Mouse (Mus musculus) left cerebral cortex, postnatal 14 days (tissue): ENCODE data around the gene Cypt15. TPM values are rescaled to one million over a fixed set of nuclear protein-coding genes. Genes with fewer than 3 reads are reported as not detected.
A peak's percentile ranks its signal among the peaks of the same experiment; 100 is the strongest.
"Not testable (repeated sequence)": the region's sequence is repeated elsewhere in the genome, so short reads cannot be mapped to it uniquely, and the experiment has no call there.

Experiments
- DNase-seq, 2 experiments: peaks; one replicate each; pipeline ENCODE4 v3.0.0; 2021 to 2022; ENCODE audit warnings: low spot score in 2 of 2, mixed read lengths in 1 of 2
- intact Hi-C: fragments of 180-260 bp; cut with DNase I; formaldehyde crosslinking; loops from one replicate; pipeline ENCODE4 v1.15.1; 2025
- long read RNA-seq, 2 experiments: library from polyadenylated mRNA; stranded (forward); transcript quantifications; one replicate each; pipeline ENCODE4 v2.0.0; 2021
- total RNA-seq, 2 experiments: library from RNA; stranded (reverse); gene quantifications; 2 replicates each; pipeline ENCODE4 v1.2.3; 2021

Gene Cypt15
- total RNA-seq = not detected
- long read RNA-seq, experiment 1 = 0 reads
- long read RNA-seq, experiment 2 = 0 reads

DNA sequence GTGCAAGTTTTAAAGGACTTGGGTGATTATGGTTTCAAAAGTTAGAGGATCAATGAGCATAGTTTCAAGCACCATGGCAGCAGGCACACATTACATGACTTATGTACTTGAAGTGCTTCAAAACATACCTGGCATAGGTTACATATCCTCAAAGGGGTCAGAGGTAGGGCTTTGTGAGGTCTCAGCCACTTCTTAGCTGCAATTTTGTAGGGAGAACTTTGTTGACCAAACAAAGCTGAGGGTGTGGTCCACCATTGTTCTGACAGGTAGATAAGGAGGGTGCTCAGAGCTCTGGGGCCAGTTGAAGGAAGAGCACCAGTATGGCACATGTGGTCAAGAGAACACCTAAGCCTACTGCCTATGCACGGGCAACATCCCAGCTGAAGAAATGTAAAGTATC lies at the start of gene Cypt15:
Gene Cypt15 (plus strand): TSS at position 301 of the 400 bp plus-strand sequence.
- intact Hi-C loops, DNase-seq: not testable (repeated sequence)

GRCm38 (mm10) chrX:39370932-39371331 lies 24.9 kb downstream of the Cypt15 start:
- intact Hi-C loops = no loop called here
- DNase-seq = no peak

DNA sequence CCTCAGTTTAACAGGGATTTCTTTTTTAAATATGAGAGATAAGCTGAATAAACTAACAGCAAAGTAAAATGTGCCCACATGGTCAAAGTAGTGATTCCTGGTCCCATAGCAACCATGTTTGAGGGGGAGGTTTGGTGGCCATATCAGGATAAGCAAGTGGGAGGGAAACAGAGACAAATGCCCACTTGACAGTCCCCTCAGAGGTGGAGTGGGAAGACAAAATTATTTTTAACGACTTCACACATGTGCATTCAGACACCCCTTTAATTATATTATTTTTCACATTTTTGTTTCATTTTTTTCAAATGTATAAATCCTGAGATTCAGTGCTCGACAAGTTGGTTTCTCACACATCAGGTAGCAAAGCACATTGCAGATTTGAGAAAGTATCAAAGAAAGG lies 32.8 kb downstream of the Cypt15 start:
- peak; percentile 1 to 15 for DNase-seq
- intact Hi-C loops = no loop called here

- intact Hi-C loops = no loop called here
- DNase-seq = no peak
These were observed 37.7 kb downstream of the Cypt15 start for GRCm38 (mm10) chrX:39383806-39384205.
